Mouse (Mus musculus): ENCODE data around the gene Klf1. TPM values are rescaled to one million over a fixed set of nuclear protein-coding genes. Genes with fewer than 3 reads are reported as not detected.

The Klf1 gene
- polyA plus RNA-seq, 1 experiment from 2014 or later = 0.91 TPM

GRCm38 (mm10) chr8:84949753-84950152 lies 48.0 kb downstream of the Klf1 start:
- DNase-seq (ENCODE audit: low spot score) (no peak), ATAC-seq (ENCODE audit: low FRiP score) (no peak)
- Histone ChIP-seq H3K27ac (no peak overlapping the region), H3K36me3 (replicated peaks; ENCODE audit: control insufficient read depth, insufficient read depth) (no peaks in the 10 kb centered on the region), H3K4me2 (replicated peaks) (no peak overlapping the region), H3K9ac (no peak overlapping the region), H3K27me3 (ENCODE audit: control insufficient read depth, insufficient read depth, low read length) (peaks cover 57% of the 10 kb centered on the region), H3K4me3 (replicated peaks; ENCODE audit: low read length) (no peak overlapping the region), H3K4me1 (replicated peaks; ENCODE audit: control insufficient read depth, insufficient read depth, low read length) (peaks cover 16% of the 10 kb centered on the region), H3K9me3 (ENCODE audit: control insufficient read depth, low read length) (no peaks in the 10 kb centered on the region)
- 17% methylated on average over 12 of the region's 12 CpGs for WGBS

GRCm38 (mm10) chr8:84952612-84953255 lies 51.0 kb downstream of the Klf1 start:
- peaks cover 7% of the 10 kb centered on the region for H3K36me3 ChIP-seq (replicated peaks; ENCODE audit: control insufficient read depth, insufficient read depth)
- WGBS = 9% methylated on average over 18 of the region's 18 CpGs
- no peaks in the 10 kb centered on the region for H3K4me1 ChIP-seq (replicated peaks; ENCODE audit: control insufficient read depth, insufficient read depth, low read length)
- H3K27ac ChIP-seq = no peak overlapping the region
- no peak overlapping the region for H3K4me3 ChIP-seq (replicated peaks; ENCODE audit: low read length)
- no peak for ATAC-seq (ENCODE audit: low FRiP score)
- H3K9me3 ChIP-seq (ENCODE audit: control insufficient read depth, low read length) = no peaks in the 10 kb centered on the region
- no peak overlapping the region for H3K4me2 ChIP-seq (replicated peaks)
- DNase-seq (ENCODE audit: low spot score) = no peak
- H3K9ac ChIP-seq = no peak overlapping the region
- H3K27me3 ChIP-seq (ENCODE audit: control insufficient read depth, insufficient read depth, low read length) = peaks cover 34% of the 10 kb centered on the region

Small RNA genes lying within 50 kb of the gene (microRNA-seq; reads per million reads assigned to microRNA genes)
- gene Gm24197 (not detected), gene Mir7069 (2.6 reads per million, percentile 9 among the genes with 10 or more reads in this experiment)

Other genes with a start within 250 kb of the Klf1 start
- 17.4 and 20.1 TPM in 2 replicates for gene Ier2, start 239.1 kb upstream of the Klf1 start, polyA plus RNA-seq (2014; fragmentation: Nextera tagmentation; extraction: Ambion mirVana)
- gene Trmt1, start 215.6 kb upstream of the Klf1 start, polyA plus RNA-seq (2014; fragmentation: Nextera tagmentation; extraction: Ambion mirVana) = 55.2 and 62.1 TPM in 2 replicates
- 17.8 and 18.1 TPM in 2 replicates for gene Nacc1, start 214.1 kb upstream of the Klf1 start, polyA plus RNA-seq (2014; fragmentation: Nextera tagmentation; extraction: Ambion mirVana)
- 3.8 and 5.1 TPM in 2 replicates for gene Lyl1, start 200.5 kb upstream of the Klf1 start, polyA plus RNA-seq (2014; fragmentation: Nextera tagmentation; extraction: Ambion mirVana)
- gene G430095P16Rik, start 178.9 kb upstream of the Klf1 start, polyA plus RNA-seq (2014; fragmentation: Nextera tagmentation; extraction: Ambion mirVana) = 0.55 and 0.71 TPM in 2 replicates
- 78.8 and 82.4 TPM in 2 replicates for gene Nfix, start 101.6 kb upstream of the Klf1 start, polyA plus RNA-seq (2014; fragmentation: Nextera tagmentation; extraction: Ambion mirVana)
- gene Dand5, start 79.1 kb upstream of the Klf1 start, polyA plus RNA-seq (2014; fragmentation: Nextera tagmentation; extraction: Ambion mirVana) = 13.5 and 14.6 TPM in 2 replicates
- gene Gadd45gip1, start 70.4 kb upstream of the Klf1 start, polyA plus RNA-seq (2014; fragmentation: Nextera tagmentation; extraction: Ambion mirVana) = 35.0 and 37.4 TPM in 2 replicates
- 75.7 and 81.1 TPM in 2 replicates for gene Rad23a, start 61.3 kb upstream of the Klf1 start, polyA plus RNA-seq (2014; fragmentation: Nextera tagmentation; extraction: Ambion mirVana)
- gene Calr, start 55.0 kb upstream of the Klf1 start, polyA plus RNA-seq (2014; fragmentation: Nextera tagmentation; extraction: Ambion mirVana) = 574 and 709 TPM in 2 replicates
- 87.8 and 93.4 TPM in 2 replicates for gene Farsa, start 44.9 kb upstream of the Klf1 start, polyA plus RNA-seq (2014; fragmentation: Nextera tagmentation; extraction: Ambion mirVana)
- 27.7 and 32.5 TPM in 2 replicates for gene Syce2, start 29.8 kb upstream of the Klf1 start, polyA plus RNA-seq (2014; fragmentation: Nextera tagmentation; extraction: Ambion mirVana)
- 25.6 and 29.8 TPM in 2 replicates for gene Gcdh, start 8.0 kb upstream of the Klf1 start, polyA plus RNA-seq (2014; fragmentation: Nextera tagmentation; extraction: Ambion mirVana)
- gene Dnase2a, start 6.6 kb downstream of the Klf1 start, polyA plus RNA-seq (2014; fragmentation: Nextera tagmentation; extraction: Ambion mirVana) = 3.3 and 6.0 TPM in 2 replicates
- 69.7 and 76.5 TPM in 2 replicates for gene Mast1, start 35.4 kb downstream of the Klf1 start, polyA plus RNA-seq (2014; fragmentation: Nextera tagmentation; extraction: Ambion mirVana)
- gene Rtbdn, start 45.1 kb downstream of the Klf1 start, polyA plus RNA-seq (2014; fragmentation: Nextera tagmentation; extraction: Ambion mirVana) = 1.1 and 1.8 TPM in 2 replicates
- not detected in 2 replicates for gene Gm49661, start 67.5 kb downstream of the Klf1 start, polyA plus RNA-seq (2014; fragmentation: Nextera tagmentation; extraction: Ambion mirVana)
- 1,143 and 1,221 TPM in 2 replicates for gene Prdx2, start 67.7 kb downstream of the Klf1 start, polyA plus RNA-seq (2014; fragmentation: Nextera tagmentation; extraction: Ambion mirVana)
- 47.8 and 48.4 TPM in 2 replicates for gene Rnaseh2a, start 67.8 kb downstream of the Klf1 start, polyA plus RNA-seq (2014; fragmentation: Nextera tagmentation; extraction: Ambion mirVana)
- 6.0 and 6.2 TPM in 2 replicates for gene Junb, start 76.8 kb downstream of the Klf1 start, polyA plus RNA-seq (2014; fragmentation: Nextera tagmentation; extraction: Ambion mirVana)
- gene Hook2, start 88.7 kb downstream of the Klf1 start, polyA plus RNA-seq (2014; fragmentation: Nextera tagmentation; extraction: Ambion mirVana) = 24.6 and 27.3 TPM in 2 replicates
- gene Best2, start 112.6 kb downstream of the Klf1 start, polyA plus RNA-seq (2014; fragmentation: Nextera tagmentation; extraction: Ambion mirVana) = not detected in 2 replicates
- 121 and 137 TPM in 2 replicates for gene Asna1, start 123.4 kb downstream of the Klf1 start, polyA plus RNA-seq (2014; fragmentation: Nextera tagmentation; extraction: Ambion mirVana)
- gene Trir, start 124.9 kb downstream of the Klf1 start, polyA plus RNA-seq (2014; fragmentation: Nextera tagmentation; extraction: Ambion mirVana) = 162 and 165 TPM in 2 replicates
- gene Tnpo2, start 135.0 kb downstream of the Klf1 start, polyA plus RNA-seq (2014; fragmentation: Nextera tagmentation; extraction: Ambion mirVana) = 42.4 and 46.4 TPM in 2 replicates
- gene Fbxw9, start 158.1 kb downstream of the Klf1 start, polyA plus RNA-seq (2014; fragmentation: Nextera tagmentation; extraction: Ambion mirVana) = 63.0 and 68.9 TPM in 2 replicates
- 1.4 TPM in 1 of 2 replicates, not detected in the other for gene Gm5741, start 166.1 kb downstream of the Klf1 start, polyA plus RNA-seq (2014; fragmentation: Nextera tagmentation; extraction: Ambion mirVana)
- gene Dhps, start 169.8 kb downstream of the Klf1 start, polyA plus RNA-seq (2014; fragmentation: Nextera tagmentation; extraction: Ambion mirVana) = 105 and 113 TPM in 2 replicates
- 119 and 136 TPM in 2 replicates for gene Wdr83os, start 178.8 kb downstream of the Klf1 start, polyA plus RNA-seq (2014; fragmentation: Nextera tagmentation; extraction: Ambion mirVana)
- gene Wdr83, start 179.4 kb downstream of the Klf1 start, polyA plus RNA-seq (2014; fragmentation: Nextera tagmentation; extraction: Ambion mirVana) = 41.2 and 43.9 TPM in 2 replicates
- 17.3 and 20.1 TPM in 2 replicates for gene Man2b1, start 181.3 kb downstream of the Klf1 start, polyA plus RNA-seq (2014; fragmentation: Nextera tagmentation; extraction: Ambion mirVana)
- gene Zfp791, start 221.2 kb downstream of the Klf1 start, polyA plus RNA-seq (2014; fragmentation: Nextera tagmentation; extraction: Ambion mirVana) = 3.6 TPM in 2 replicates
- not detected in 2 replicates for gene Cks1brt, start 250.0 kb downstream of the Klf1 start, polyA plus RNA-seq (2014; fragmentation: Nextera tagmentation; extraction: Ambion mirVana)